Mouse (Mus musculus) myocyte (in vitro differentiated cells): ENCODE measurements around the gene Selenbp1. TPM values are rescaled to one million over a fixed set of nuclear protein-coding genes. Genes with fewer than 3 reads are reported as not detected.

Experiments used
- H3K27me3 ChIP-seq: one replicate; pipeline ENCODE4 v1.6.1; 2011; ENCODE audit not compliant: control insufficient read depth, insufficient read depth, insufficient read length
- H3K36me3 ChIP-seq: one replicate; pipeline ENCODE4 v1.6.1; 2011; ENCODE audit not compliant: control insufficient read depth, insufficient read depth
- H3K4me2 ChIP-seq: one replicate; pipeline ENCODE4 v1.6.1; 2011; ENCODE audit warnings: low read depth, control low read depth
- H3K4me3 ChIP-seq: one replicate; pipeline ENCODE4 v1.5.1; 2011; ENCODE audit warnings: mild to moderate bottlenecking, control low read depth, moderate library complexity
- H3K79me2 ChIP-seq: one replicate; pipeline ENCODE4 v1.6.1; 2011; ENCODE audit not compliant: control insufficient read depth, insufficient read depth
- H3ac ChIP-seq: one replicate; pipeline ENCODE4 v1.6.1; 2011; ENCODE audit not compliant: control insufficient read depth, insufficient read length
- CEBPB ChIP-seq: IDR thresholded peaks from 2 replicates; pipeline ENCODE4 v1.6.1; 2011; ENCODE audit warnings: mild to moderate bottlenecking, moderate library complexity; ENCODE audit not compliant: poor library complexity, insufficient read depth, severe bottlenecking
- E2F4 ChIP-seq: IDR thresholded peaks from one replicate; pipeline ENCODE4 v1.6.1; 2011; ENCODE audit warnings: mild to moderate bottlenecking, control low read depth, moderate library complexity; ENCODE audit not compliant: insufficient read depth
- MAX ChIP-seq: IDR thresholded peaks from one replicate; pipeline ENCODE4 v1.6.1; 2011; ENCODE audit warnings: low read depth, mild to moderate bottlenecking, control low read depth
- MYOD1 ChIP-seq, 3 experiments: IDR thresholded peaks; one replicate each; pipeline ENCODE4 v1.6.1; 2011; ENCODE audit warnings: control low read depth in 2 of 3, low read depth in 2 of 3, mild to moderate bottlenecking in 2 of 3, moderate library complexity in 1 of 3; ENCODE audit not compliant: insufficient read length in 2 of 3, control insufficient read depth in 1 of 3
- MYOG ChIP-seq, 3 experiments: IDR thresholded peaks; one replicate each; pipeline ENCODE4 v1.6.1; 2011; ENCODE audit warnings: control low read depth in 2 of 3, low read depth in 2 of 3, mild to moderate bottlenecking in 2 of 3; ENCODE audit not compliant: insufficient read length in 2 of 3, control insufficient read depth in 1 of 3, insufficient read depth in 1 of 3
- POLR2A ChIP-seq: IDR thresholded peaks from one replicate; pipeline ENCODE4 v1.6.1; 2011; ENCODE audit warnings: low read depth, mild to moderate bottlenecking, control low read depth, moderate library complexity; ENCODE audit not compliant: insufficient read length
- POLR2AphosphoS2 ChIP-seq: IDR thresholded peaks from one replicate; pipeline ENCODE4 v1.6.1; 2011; ENCODE audit warnings: low read depth, control low read depth; ENCODE audit not compliant: insufficient read length
- REST ChIP-seq: IDR thresholded peaks from one replicate; pipeline ENCODE4 v1.6.1; 2011; ENCODE audit warnings: mild to moderate bottlenecking, control low read depth, moderate library complexity; ENCODE audit not compliant: insufficient read depth, insufficient read length
- SRF ChIP-seq: IDR thresholded peaks from one replicate; pipeline ENCODE4 v1.6.1; 2011; ENCODE audit warnings: low read depth; ENCODE audit not compliant: control insufficient read depth, insufficient read length
- TCF12 ChIP-seq: IDR thresholded peaks from one replicate; pipeline ENCODE4 v1.6.1; 2011; ENCODE audit warnings: mild to moderate bottlenecking, control low read depth; ENCODE audit not compliant: poor library complexity, insufficient read depth, severe bottlenecking
- TCF3 ChIP-seq: IDR thresholded peaks from one replicate; pipeline ENCODE4 v1.6.1; 2011; ENCODE audit warnings: low read depth, control low read depth; ENCODE audit not compliant: insufficient read length
- USF1 ChIP-seq: IDR thresholded peaks from one replicate; pipeline ENCODE4 v1.6.1; 2011; ENCODE audit warnings: low read depth, mild to moderate bottlenecking, control low read depth, moderate library complexity
- polyA plus RNA-seq: library from polyadenylated mRNA; unstranded; fragments of >200 nt; fragmentation: generic; extraction: Trizol; gene quantifications from one replicate; pipeline ENCODE4 v1.2.1, GENCODE M21; 2012; ENCODE audit warnings: missing spikeins

Selenbp1 gene
- polyA plus RNA-seq, 1 experiment, result 0.44 TPM

DNA sequence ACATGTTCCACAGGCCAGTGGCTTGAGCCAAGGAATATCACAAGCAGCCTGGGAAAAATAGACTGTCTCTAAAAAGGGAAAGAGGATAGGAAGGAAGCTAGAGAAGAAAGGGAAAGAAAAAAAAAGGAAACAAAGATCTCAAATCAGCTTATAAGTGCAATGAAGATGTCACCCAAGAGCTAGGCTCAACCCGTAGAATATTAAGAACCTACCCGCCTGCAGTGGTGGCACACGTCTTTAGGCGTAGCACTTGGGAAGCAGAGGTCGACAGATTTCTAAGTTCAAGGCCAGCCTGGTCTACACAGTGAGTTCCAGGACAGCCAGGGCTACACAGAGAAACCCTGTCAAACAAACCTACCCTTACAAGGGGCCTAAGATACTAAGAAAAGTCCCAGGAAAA, 40.8 kb downstream of the Selenbp1 start:
- Histone ChIP-seq H3K36me3 (no peaks in the 10 kb centered on the region), H3K4me3 (peak overlapping the region; percentile 90), H3ac (no peak overlapping the region), H3K79me2 (peaks cover 36% of the 10 kb centered on the region), H3K27me3 (no peaks in the 10 kb centered on the region), H3K4me2 (peak overlapping the region; percentile 94)
- no peak for TF ChIP-seq MYOD1 (IDR thresholded peaks at IDR 0.05; ENCODE audit: control insufficient read depth in 1 of 3, insufficient read length in 2 of 3, low read depth in 2 of 3)
- TF ChIP-seq SRF, result no peak
- no peak for TF ChIP-seq MYOG (IDR thresholded peaks at IDR 0.05; ENCODE audit: control insufficient read depth in 1 of 3, insufficient read depth in 1 of 3, insufficient read length in 2 of 3, low read depth in 2 of 3)
- TF ChIP-seq CEBPB, result no peak
- no peak for TF ChIP-seq POLR2A
- TF ChIP-seq MAX, result no peak
- no peak for TF ChIP-seq E2F4
- no peak for TF ChIP-seq TCF3
- TF ChIP-seq POLR2AphosphoS2, result no peak
- TF ChIP-seq USF1, result no peak
- no peak for TF ChIP-seq REST
- TF ChIP-seq TCF12, result no peak

DNA sequence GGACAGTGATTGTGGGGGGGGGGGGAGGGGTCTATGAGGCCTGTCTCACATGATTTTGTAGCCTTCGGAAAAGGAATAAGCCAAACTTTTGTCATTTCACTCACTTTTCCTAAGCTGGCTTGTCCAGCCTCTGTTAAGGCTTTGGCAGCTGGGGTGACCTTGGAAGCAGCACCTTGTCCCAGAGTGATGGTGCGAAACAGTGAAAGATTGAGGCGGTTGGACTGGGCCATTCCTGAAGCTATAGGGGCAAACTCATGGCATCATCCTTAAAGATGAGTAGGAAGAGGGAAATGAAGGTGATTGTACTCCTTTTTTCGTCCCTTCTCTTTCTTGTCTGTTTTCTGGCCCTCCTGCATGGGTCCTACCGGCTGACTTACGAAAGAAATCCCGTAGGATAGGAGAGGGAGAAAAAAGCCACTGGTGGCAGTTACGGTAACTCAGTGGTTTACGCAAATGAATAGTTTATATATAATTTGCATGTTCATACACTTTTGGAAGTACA, 41.2 kb downstream of the Selenbp1 start:
- Histone ChIP-seq H3K4me3 (peak overlapping the region; percentile 90), H3K27me3 (no peaks in the 10 kb centered on the region), H3K79me2 (peaks cover 41% of the 10 kb centered on the region), H3ac (peak overlapping the region; percentile 44), H3K4me2 (peak overlapping the region; percentile 94), H3K36me3 (no peaks in the 10 kb centered on the region)
- TF ChIP-seq REST (no peak), MAX (no peak)

GRCm38 (mm10) chr3:94974528-94975422, 41.9 kb downstream of the Selenbp1 start, which contains the start of gene Pi4kb:
Gene Pi4kb (plus strand): TSS chr3:94974731.
- TF ChIP-seq REST (no peak), POLR2AphosphoS2 (peak; percentile 68), USF1 (no peak), MYOG (IDR thresholded peaks at IDR 0.05; ENCODE audit: control insufficient read depth in 1 of 3, insufficient read depth in 1 of 3, insufficient read length in 2 of 3, low read depth in 2 of 3) (peak in 2 of 3 experiments; percentile 17 to 22), POLR2A (peak; percentile 70), MYOD1 (IDR thresholded peaks at IDR 0.05; ENCODE audit: control insufficient read depth in 1 of 3, insufficient read length in 2 of 3, low read depth in 2 of 3) (peak in 2 of 3 experiments; percentile 23 to 47), MAX (peak; percentile 95)
- Histone ChIP-seq H3K27me3 (no peaks in the 10 kb centered on the region), H3K36me3 (no peaks in the 10 kb centered on the region), H3K4me2 (peak within 1 kb of the TSS; percentile 99), H3K4me3 (peak within 1 kb of the TSS; percentile 90), H3ac (peak within 1 kb of the TSS; percentile 44), H3K79me2 (peaks cover 47% of the 10 kb centered on the region)

DNA sequence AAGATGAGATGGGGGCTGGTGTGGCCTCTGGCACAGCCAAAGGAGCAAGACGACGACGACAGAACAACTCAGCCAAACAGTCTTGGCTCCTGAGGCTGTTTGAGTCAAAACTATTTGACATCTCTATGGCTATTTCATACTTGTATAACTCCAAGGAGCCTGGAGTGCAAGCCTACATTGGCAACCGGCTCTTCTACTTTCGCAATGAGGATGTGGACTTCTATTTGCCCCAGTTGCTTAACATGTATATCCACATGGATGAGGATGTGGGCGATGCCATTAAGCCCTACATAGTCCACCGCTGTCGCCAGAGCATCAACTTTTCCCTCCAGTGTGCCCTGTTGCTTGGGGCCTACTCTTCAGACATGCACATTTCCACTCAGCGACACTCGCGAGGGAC, 51.5 kb downstream of the Selenbp1 start:
- H3ac ChIP-seq, result no peak overlapping the region
- no peak overlapping the region for H3K4me2 ChIP-seq
- no peak overlapping the region for H3K4me3 ChIP-seq
- H3K79me2 ChIP-seq, result peaks cover 22% of the 10 kb centered on the region
- H3K27me3 ChIP-seq, result no peaks in the 10 kb centered on the region
- H3K36me3 ChIP-seq, result peaks cover 9% of the 10 kb centered on the region
- no peak for TF ChIP-seq E2F4
- TF ChIP-seq TCF3, result no peak
- TF ChIP-seq CEBPB, result no peak
- no peak for TF ChIP-seq REST
- TF ChIP-seq MAX, result no peak
- TF ChIP-seq SRF, result no peak
- TF ChIP-seq POLR2AphosphoS2, result no peak
- no peak for TF ChIP-seq POLR2A
- no peak for TF ChIP-seq TCF12
- TF ChIP-seq MYOD1 (IDR thresholded peaks at IDR 0.05; ENCODE audit: control insufficient read depth in 1 of 3, insufficient read length in 2 of 3, low read depth in 2 of 3), result no peak
- TF ChIP-seq USF1, result no peak
- no peak for TF ChIP-seq MYOG (IDR thresholded peaks at IDR 0.05; ENCODE audit: control insufficient read depth in 1 of 3, insufficient read depth in 1 of 3, insufficient read length in 2 of 3, low read depth in 2 of 3)

- Histone ChIP-seq H3K27me3 (no peaks in the 10 kb centered on the region), H3K79me2 (peaks cover 12% of the 10 kb centered on the region), H3K36me3 (peaks cover 9% of the 10 kb centered on the region), H3K4me3 (no peak overlapping the region), H3K4me2 (peak overlapping the region; percentile 20), H3ac (no peak overlapping the region)
- peak in 2 of 3 experiments; percentile 51 to 68 for TF ChIP-seq MYOD1 (IDR thresholded peaks at IDR 0.05; ENCODE audit: control insufficient read depth in 1 of 3, insufficient read length in 2 of 3, low read depth in 2 of 3)
- no peak for TF ChIP-seq POLR2AphosphoS2
Observed at GRCm38 (mm10) chr3:94985513-94985912, 52.7 kb downstream of the Selenbp1 start.
